Mouse (Mus musculus) left cerebral cortex, postnatal 4 days (tissue): ENCODE measurements at regions not wholly inside any gene's neighbourhood (a gene's known extent, or its start where the extent isn't known, plus 50 kb on each side); places are given as distances from the start of the nearest gene placed in this dataset.

Source experiments
- DNase-seq: peaks from one replicate; pipeline ENCODE4 v3.0.0-alpha.2; 2022
- intact Hi-C: fragments of 180-260 bp; cut with DNase I; formaldehyde crosslinking; loops from one replicate; pipeline ENCODE4 v1.15.1; 2025

DNA sequence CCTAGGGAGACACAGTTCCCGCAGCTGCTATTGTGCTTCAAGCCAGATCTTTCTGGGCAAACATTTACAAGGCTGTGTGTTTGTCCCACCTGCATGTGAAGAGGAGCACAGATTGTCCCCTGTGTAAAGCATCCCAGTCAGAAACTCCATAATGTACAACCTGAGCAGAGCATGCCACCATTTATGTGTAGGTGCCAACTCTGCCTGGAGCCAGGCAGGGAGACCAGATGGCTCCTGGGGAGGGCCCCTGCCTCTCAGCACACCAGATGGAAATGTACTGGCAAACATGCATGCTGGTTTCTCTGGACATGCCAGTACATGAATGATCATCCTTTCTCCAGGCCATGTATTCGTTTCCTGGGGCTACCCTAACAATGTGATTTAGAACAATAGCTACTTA, 98.6 kb upstream of the Foxp3 start:
- DNase-seq = peak; percentile 3
- intact Hi-C loops = loop anchor here (10.0 kb wide), 2 partner anchors 100 to 170 kb away; partner anchors contain the start of genes Foxp3 and Ppp1r3f

DNA sequence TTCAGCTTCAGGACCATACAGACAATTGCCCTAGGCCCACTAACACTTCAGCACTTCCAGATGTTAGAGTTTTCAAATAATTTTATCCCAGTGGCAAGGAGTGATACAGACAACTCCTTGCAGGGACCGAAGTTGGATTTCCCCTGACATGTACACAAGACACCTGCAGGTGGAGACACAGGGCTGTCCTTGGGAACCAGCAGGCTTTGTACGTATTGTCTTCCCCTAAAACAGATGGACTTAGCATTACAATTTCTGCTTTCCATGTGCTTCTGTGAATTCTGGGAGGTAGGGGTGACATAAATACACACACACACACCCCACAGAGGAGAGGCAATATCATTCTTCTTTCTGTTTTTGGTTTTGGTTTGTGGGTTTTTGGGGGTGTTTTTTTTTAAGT, 98.2 kb upstream of the Usp27x start:
- peak; percentile 41 for DNase-seq
- intact Hi-C loops = loop anchor here (10.0 kb wide), 2 partner anchors 101 to 171 kb away; partner anchors contain the start of genes Foxp3 and Ppp1r3f

DNA sequence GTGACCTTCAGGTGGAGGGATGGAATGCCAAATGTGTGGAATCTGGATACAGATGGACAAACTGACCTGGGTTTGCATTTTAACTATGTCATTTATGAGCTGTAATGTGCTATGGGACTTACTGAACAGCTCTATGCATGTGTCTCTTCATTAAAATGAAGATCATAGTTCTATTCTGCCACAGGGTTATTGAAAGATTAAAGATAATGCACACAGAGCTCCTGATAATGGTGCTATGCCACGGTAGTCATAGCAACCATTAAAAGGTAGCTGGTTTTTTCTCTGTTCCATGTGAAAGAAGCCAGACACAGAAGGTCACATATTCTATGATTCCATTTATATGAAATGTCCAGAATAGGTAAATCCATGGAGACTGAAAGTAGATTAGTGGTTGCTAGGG, 94.2 kb upstream of the Usp27x start:
- intact Hi-C loops = loop anchor here (10.0 kb wide), 2 partner anchors 105 to 175 kb away; partner anchors contain the start of genes Foxp3 and Ppp1r3f
- DNase-seq = no peak

DNA sequence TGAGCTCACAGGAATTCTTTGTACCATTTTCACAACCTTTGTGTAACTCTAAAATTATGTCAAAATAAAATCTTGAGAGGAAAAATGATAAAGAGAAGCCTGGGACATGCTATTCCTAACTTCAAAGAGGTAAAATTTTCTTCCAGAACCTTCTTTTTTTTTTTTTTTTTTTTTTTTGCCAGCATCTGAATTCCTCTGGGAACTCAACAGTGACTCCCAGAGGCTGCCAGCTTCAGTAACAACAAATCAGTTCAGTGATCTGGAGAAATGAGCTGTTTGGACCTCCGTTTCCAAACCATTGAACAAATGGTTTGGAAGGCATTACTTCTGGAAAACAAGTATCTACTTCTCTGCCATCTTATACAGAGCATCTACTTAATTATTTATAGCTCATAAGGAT, 92.4 kb upstream of the Usp27x start:
- DNase-seq = no peak
- intact Hi-C loops = no loop called here

DNA sequence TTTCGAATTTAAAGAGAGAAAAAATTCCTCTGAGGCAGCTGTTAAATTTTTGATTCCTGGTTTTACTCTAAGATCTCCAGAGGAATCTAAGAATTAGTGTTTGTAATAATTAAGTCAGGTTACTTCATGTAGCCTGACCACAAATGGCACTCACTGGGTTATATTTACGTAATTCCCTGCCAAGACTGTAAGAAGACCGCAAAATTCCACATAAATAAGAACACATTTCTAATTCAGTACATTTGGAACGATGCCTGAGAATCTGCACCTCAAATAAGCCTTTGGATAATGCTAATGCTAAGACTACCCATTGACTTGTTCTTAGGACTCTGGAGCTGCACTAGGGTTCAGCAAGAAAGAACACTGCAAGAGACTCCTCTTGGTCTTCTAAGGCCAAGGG, 81.2 kb upstream of the Usp27x start:
- no peak for DNase-seq
- intact Hi-C loops = no loop called here

DNA sequence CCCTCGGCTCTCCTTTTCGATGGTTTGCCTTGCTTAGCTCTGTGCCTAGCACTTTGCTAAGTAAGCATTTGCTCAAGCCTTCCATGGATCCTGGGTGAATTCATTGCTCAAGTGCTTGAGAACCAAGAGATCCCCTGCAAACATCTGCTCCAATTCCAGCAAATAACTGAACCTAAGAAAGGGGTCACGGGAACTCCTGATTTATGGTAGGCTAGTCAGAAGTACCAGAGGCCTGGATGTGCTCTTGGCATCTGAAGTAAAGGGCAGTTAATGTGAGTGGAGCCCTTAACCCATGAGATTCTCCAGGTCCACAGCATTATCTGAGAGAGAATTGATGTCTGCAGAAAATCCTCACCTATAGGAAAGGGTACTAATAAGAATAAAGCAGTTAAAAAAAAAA, 69.4 kb upstream of the Usp27x start:
- intact Hi-C loops = no loop called here
- DNase-seq = no peak

DNA sequence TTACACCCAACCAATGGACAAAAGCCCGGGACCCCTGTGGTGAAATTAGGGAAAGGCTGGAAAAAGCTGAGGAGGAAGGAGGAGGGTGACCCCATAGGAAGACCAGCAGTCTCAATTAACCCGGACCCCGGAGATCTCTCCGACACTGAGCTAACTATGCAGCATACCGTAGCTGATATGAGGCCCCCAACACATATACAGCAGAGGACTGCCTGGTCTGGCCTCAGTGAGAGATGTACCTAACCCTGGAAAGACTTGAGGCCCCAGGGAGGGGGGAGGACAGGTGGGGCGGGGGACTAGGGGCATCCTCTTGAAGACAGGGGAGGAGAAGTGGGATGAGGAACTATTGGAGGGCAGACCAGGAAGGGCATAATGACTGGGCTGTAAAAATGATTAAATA, 69.0 kb upstream of the Usp27x start:
- no peak for DNase-seq
- intact Hi-C loops = no loop called here

DNA sequence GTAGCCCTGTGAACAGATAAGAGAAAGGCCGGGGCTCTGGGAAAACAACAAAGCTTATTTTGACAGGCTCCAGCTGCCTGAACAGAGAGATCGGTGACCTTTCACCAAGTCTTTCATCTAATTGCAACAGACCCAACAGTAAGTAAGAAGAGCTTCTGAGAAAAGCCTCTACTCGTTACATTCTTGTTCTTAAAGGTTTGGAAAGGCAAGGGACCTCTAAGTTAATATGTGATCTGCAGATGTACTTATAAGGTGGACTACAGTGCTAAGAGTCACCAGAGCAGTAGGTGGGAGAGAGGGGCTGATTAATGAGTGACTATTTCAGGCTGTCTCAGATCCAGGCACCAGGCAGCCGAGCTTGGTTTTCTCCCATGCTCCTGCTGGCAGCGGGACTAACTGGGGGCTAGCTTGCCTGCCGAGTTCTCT, 68.4 kb upstream of the Usp27x start:
- intact Hi-C loops = no loop called here
- no peak for DNase-seq

DNA sequence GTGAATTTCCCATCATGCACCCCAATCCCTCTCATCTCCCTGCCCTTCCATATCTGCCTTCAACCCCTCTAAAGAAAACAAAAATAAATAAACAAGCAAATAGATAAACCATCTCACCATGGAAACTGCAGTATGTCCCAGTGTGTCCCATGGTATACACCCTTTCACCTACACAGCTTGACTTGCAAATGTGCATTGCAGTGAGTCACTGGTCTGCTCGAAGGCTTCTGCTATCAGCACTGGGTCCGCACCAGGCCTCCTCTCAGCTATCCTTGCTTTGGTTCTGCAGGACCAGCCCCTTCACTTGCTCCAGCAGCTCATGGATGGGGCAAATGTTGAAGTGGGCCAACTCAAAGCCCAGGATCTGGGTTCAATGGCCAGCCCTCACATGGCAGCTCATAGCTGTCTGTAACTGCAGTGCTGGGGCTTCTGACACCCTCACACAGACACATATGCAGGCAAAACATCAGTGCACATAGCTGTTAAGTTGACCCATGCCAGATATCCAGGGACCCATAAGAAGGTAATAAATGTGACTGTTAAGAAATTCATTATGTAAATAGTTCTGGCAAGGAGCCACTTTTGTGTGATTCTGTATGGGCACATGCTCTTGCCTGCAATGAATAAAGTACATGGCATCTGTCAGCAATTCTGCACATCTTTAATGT, 59.9 kb upstream of the Usp27x start:
- no peak for DNase-seq
- intact Hi-C loops = no loop called here

DNA sequence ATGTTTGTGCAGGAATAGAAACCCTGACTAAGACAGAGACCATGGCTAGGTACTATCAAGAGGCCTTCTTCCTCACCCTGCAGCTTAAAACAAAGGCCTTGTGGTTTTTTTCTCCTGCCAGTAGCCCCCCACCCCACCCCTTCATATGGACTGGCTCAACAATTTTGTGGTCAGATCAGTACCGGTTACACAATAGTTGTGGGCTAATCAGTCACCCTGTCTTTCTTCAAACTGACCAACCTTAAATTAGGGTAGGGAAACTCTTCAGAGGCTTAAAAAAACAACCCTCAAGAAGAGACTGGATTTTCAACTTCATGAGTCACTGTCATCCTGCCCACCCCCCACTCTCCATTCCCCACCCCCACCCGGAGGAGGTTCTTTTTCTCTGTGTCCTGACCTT, 58.6 kb upstream of the Usp27x start:
- intact Hi-C loops = no loop called here
- no peak for DNase-seq

DNA sequence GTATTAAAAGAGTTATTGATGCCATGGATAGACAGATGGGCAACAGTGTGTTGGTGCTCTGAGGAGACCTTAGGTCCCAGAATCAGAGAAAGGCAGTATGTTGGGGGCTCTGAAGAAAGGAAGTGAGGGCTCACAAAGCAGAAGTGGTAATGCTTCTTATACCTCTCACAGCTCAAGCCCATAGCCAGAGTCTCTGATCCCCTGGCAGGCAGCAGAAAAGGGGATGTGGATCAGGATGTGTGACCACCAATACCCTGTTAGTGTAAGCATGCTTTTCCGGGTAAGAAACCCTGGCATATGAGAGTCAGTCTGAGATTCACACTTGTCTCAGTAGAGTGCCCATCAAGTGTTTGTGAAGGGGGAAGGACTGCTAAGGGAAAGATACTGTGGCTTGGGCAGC, 54.8 kb upstream of the Usp27x start:
- intact Hi-C loops = no loop called here
- DNase-seq = no peak

DNA sequence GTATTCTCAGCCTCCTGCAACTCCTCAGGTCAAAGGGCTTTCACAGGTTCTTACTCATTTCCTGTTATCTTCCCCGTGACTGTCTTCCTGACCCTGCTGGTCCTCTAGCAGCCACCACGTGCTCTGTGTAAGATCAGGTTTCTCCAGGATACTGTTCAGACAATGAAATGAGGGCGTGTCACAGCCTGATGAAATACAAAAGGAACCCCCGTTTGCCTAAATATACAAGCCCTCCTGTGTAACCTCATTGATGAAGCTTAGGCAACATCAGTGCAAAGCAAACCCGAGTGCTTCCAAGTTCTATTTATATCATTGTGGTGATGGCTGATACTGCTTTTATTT, 53.9 kb upstream of the Usp27x start:
- intact Hi-C loops = loop anchor here (10.0 kb wide), 1 partner anchor 215 kb away; no protein-coding TSS in a partner anchor

DNA sequence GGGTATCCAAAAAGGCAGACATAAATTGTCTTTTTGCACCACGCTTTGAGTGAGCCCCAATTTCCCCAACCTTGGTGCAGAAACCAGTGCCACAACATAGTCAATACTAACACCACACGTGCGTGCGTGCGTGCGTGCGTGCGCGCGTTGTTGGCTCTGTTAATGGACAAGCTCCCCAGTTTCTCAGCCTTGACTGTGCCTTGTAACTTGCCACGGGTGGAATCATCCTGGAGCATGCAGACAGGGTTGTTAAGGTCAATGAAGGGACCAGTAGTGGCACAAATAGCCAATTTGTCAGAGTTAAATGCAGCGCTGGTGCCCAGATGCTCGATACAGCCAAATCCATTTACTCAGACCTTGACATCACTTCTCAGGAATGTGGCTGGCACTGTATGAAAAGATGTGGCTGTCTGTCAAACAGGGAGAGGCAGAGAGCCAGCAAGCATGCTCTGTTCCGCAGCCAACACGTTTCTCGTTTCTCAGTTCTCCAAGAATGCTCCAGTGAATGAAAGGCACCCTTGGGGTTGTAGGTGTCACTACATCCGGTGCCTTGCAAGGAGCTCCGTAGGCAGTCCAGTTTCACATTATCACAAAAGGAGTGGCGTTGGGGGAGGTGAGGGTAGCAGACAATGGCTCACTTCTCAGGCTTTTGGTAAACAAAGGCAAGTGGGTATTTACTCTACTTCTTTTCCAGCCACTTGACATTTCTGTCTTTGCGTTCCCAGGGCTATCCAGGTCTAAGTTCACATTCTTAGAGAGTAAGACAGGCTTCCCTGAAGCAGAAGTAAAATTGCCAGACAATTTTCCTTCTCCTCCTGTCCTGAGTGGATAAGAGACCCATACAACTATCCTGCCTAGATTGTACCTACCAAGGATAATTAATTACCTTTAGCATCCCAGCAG, 53.2 kb upstream of the Usp27x start:
- peak; percentile 22 for DNase-seq
- intact Hi-C loops = loop anchor here (10.0 kb wide), 1 partner anchor 216 kb away; no protein-coding TSS in a partner anchor

More for the DNA sequence above, 53.9 kb upstream of the Usp27x start:
- DNase-seq = no peak
